Mouse (Mus musculus) CH12.LX (cell line): Measurements from ENCODE around the gene Hipk3.

ENCODE experiments used
- CTCF ChIP-seq, 2 experiments: IDR thresholded peaks in 1 of 2; conservative IDR thresholded peaks in 1 of 2; 2 replicates each; pipeline ENCODE4 v1.5.1; 2011 to 2012; ENCODE audit warnings: low read depth in 2 of 2, low read length in 2 of 2, improper control_type of control experiment in 1 of 2, inconsistent platforms in 1 of 2, mild to moderate bottlenecking in 1 of 2, moderate library complexity in 1 of 2
- ETS1 ChIP-seq: conservative IDR thresholded peaks from 2 replicates; pipeline ENCODE4 v1.6.1; 2012; ENCODE audit warnings: low read depth, mild to moderate bottlenecking, inconsistent platforms, low read length, improper control_type of control experiment, moderate library complexity
- MAZ ChIP-seq: IDR thresholded peaks from 2 replicates; pipeline ENCODE4 v1.6.1; 2012; ENCODE audit warnings: low read depth, mild to moderate bottlenecking, inconsistent platforms, low read length, improper control_type of control experiment, moderate library complexity
- NRF1 ChIP-seq: IDR thresholded peaks from 2 replicates; pipeline ENCODE4 v1.6.1; 2014; ENCODE audit warnings: low read depth, mild to moderate bottlenecking, inconsistent platforms, low read length, improper control_type of control experiment, moderate library complexity
- POLR2A ChIP-seq: IDR thresholded peaks from 2 replicates; pipeline ENCODE4 v1.6.1; 2011; ENCODE audit warnings: low read depth, mild to moderate bottlenecking, improper control_type of control experiment, low read length
- SMC3 ChIP-seq: IDR thresholded peaks from 2 replicates; pipeline ENCODE4 v1.6.1; 2011; ENCODE audit warnings: low read depth, low read length, improper control_type of control experiment
- TCF12 ChIP-seq: IDR thresholded peaks from 2 replicates; pipeline ENCODE4 v1.6.1; 2014; ENCODE audit warnings: low read depth, mild to moderate bottlenecking, inconsistent platforms, low read length, improper control_type of control experiment
- USF2 ChIP-seq: conservative IDR thresholded peaks from 2 replicates; pipeline ENCODE4 v1.6.1; 2011; ENCODE audit warnings: low read depth, low read length, improper control_type of control experiment
- ZMIZ1 ChIP-seq: IDR thresholded peaks from 2 replicates; pipeline ENCODE4 v1.6.1; 2012; ENCODE audit warnings: low read depth, mild to moderate bottlenecking, inconsistent platforms, low read length, improper control_type of control experiment

DNA sequence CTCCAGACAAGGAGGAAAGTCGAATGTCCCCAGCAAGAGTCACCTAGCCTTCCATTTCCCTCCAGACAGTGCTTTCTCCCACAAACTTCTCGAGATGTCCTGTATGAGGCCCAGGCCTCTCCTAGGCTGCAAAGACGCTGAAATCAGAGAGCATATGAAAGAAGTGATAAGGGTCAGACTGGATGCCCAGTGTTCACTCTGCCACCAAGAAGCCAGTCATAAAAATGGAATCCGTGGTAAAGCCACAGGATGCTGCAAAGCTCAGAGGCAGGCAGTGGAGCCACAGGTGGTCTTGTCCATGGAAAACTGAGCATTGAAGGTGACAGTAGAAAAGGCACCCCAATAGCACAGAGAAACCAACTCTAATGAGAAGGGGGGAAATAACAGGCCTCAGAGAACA lies 86.3 kb downstream of the Hipk3 start:
- TF ChIP-seq CTCF (conservative IDR thresholded peaks at IDR 0.05 in 1 of 2, IDR thresholded peaks at IDR 0.05 in 1 of 2; ENCODE audit: low read depth in 2 of 2, low read length in 2 of 2): no peak
- TF ChIP-seq POLR2A: no peak
- TF ChIP-seq ETS1: no peak
- TF ChIP-seq MAZ: no peak
- TF ChIP-seq USF2: no peak
- TF ChIP-seq TCF12: no peak
- TF ChIP-seq ZMIZ1: no peak
- TF ChIP-seq NRF1: no peak
- no peak for TF ChIP-seq SMC3
